In the genomic region with DNA sequence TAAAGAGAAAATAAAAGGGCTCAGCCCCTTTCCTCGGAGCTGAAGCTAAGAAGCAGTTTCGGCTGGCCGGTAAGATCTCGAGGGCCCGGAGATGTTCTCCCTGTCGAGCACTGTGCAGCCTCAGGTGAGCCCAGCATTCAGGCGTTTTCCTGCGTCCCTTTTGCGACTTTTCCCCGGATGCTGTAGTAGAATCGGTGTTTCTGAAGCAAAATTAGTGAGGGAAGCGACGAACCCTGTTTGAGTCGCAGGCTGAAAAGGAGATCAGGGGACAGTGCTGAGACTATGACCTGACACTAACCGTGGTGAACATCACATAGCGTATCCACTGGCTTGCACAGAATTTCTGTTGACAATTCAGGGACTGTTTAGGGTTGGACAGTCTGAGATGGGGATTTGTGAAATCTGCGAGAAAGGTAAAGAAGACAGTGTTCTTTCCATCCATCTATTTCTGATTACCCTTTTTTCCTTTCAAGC, we compare ENCODE assay signal across 8 mouse cellular contexts. TPM values are rescaled to one million over a fixed set of nuclear protein-coding genes. Genes with fewer than 3 reads are reported as not detected.
A peak's percentile ranks its signal among the peaks of the same experiment; 100 is the strongest.
DNase-seq lines count a peak whose midpoint lies in the region; ATAC-seq and TF ChIP-seq lines count a peak whose summit lies in the region.

No protein-coding gene starts in this region.

- peak; percentile 31 for DNase-seq in layer of hippocampus, adult 9-10 months (ENCODE audit: low spot score)
- DNase-seq in layer of hippocampus, adult 11-12 months (ENCODE audit: low spot score): no peak
- DNase-seq in embryonic facial prominence, embryonic 14.5 days (ENCODE audit: low spot score): no peak
- DNase-seq in cerebellum, adult 18-20 months: no peak
- no peak for DNase-seq in frontal cortex, postnatal 10 days (ENCODE audit: low spot score in 2 of 2)
- DNase-seq in cerebellum, postnatal 36 days: no peak

- H3K36me3 ChIP-seq in embryonic facial prominence, embryonic 14.5 days (ENCODE audit: control insufficient read depth, insufficient read depth, low read length): peaks cover 7% of the 10 kb centered on the region; the same call in 1 of the 2 replicates
- no peaks in the 10 kb centered on the region for H3K36me3 ChIP-seq in intestine, postnatal 0 days (ENCODE audit: control insufficient read depth, insufficient read depth)
- peaks cover 8% of the 10 kb centered on the region; the same call in 1 of the 2 replicates for H3K36me3 ChIP-seq in neural tube, embryonic 13.5 days

- H3K4me1 ChIP-seq in embryonic facial prominence, embryonic 14.5 days (ENCODE audit: control insufficient read depth, insufficient read depth, low read length): peaks cover 21% of the 10 kb centered on the region
- 0 out of 2 replicates have a peak, but pooled peaks cover 4% of the 10 kb centered on the region for H3K4me1 ChIP-seq in intestine, postnatal 0 days (replicated peaks; ENCODE audit: control insufficient read depth, insufficient read depth, low read length)
- H3K4me1 ChIP-seq in neural tube, embryonic 13.5 days (replicated peaks): peaks cover 40% of the 10 kb centered on the region

- TF ChIP-seq CTCF in intestine, postnatal 0 days (IDR thresholded peaks at IDR 0.05; ENCODE audit: low read depth): no peak

- under 1% methylated on average over 17 of the region's 17 CpGs for WGBS in embryonic facial prominence, embryonic 14.5 days
- under 1% methylated on average over 17 of the region's 17 CpGs for WGBS in intestine, postnatal 0 days
- under 1% methylated on average over 17 of the region's 17 CpGs for WGBS in neural tube, embryonic 13.5 days

- peak overlapping the region; percentile 84 for H3K4me3 ChIP-seq in embryonic facial prominence, embryonic 14.5 days (ENCODE audit: low read depth, low read length)
- peak overlapping the region; percentile 82 for H3K4me3 ChIP-seq in intestine, postnatal 0 days (ENCODE audit: low read depth, low read length)
- peak overlapping the region; percentile 87 for H3K4me3 ChIP-seq in neural tube, embryonic 13.5 days

- peak; percentile 3; the same call in 1 of the 2 replicates for ATAC-seq in embryonic facial prominence, embryonic 14.5 days (ENCODE audit: low read depth)
- ATAC-seq in intestine, postnatal 0 days: no peak
- peak; percentile 45 for ATAC-seq in neural tube, embryonic 13.5 days (ENCODE audit: low read depth)

- H3K27ac ChIP-seq in embryonic facial prominence, embryonic 14.5 days (replicated peaks; ENCODE audit: low read depth, low read length): peak overlapping the region; percentile 99
- peak overlapping the region; percentile 97 for H3K27ac ChIP-seq in intestine, postnatal 0 days (ENCODE audit: low read depth, low read length)
- peak overlapping the region; percentile 99 for H3K27ac ChIP-seq in neural tube, embryonic 13.5 days (replicated peaks)

- H3K9ac ChIP-seq in embryonic facial prominence, embryonic 14.5 days (ENCODE audit: low read depth, low read length): peak overlapping the region; percentile 80
- H3K9ac ChIP-seq in intestine, postnatal 0 days (ENCODE audit: low read depth, low read length): peak overlapping the region; percentile 73
- peak overlapping the region; percentile 87 for H3K9ac ChIP-seq in neural tube, embryonic 13.5 days

- peak overlapping the region; percentile 87 for H3K4me2 ChIP-seq in embryonic facial prominence, embryonic 14.5 days (ENCODE audit: low read depth, low read length)
- H3K4me2 ChIP-seq in intestine, postnatal 0 days (replicated peaks; ENCODE audit: low read depth): peak overlapping the region; percentile 87
- H3K4me2 ChIP-seq in neural tube, embryonic 13.5 days: peak overlapping the region; percentile 84

- H3K27me3 ChIP-seq in embryonic facial prominence, embryonic 14.5 days (replicated peaks; ENCODE audit: control insufficient read depth, insufficient read depth, low read length): no peaks in the 10 kb centered on the region
- no peaks in the 10 kb centered on the region for H3K27me3 ChIP-seq in intestine, postnatal 0 days (replicated peaks; ENCODE audit: control insufficient read depth, insufficient read depth, low read length)
- no peaks in the 10 kb centered on the region for H3K27me3 ChIP-seq in neural tube, embryonic 13.5 days

- H3K9me3 ChIP-seq in embryonic facial prominence, embryonic 14.5 days (ENCODE audit: control insufficient read depth, low read length): no peaks in the 10 kb centered on the region
- H3K9me3 ChIP-seq in intestine, postnatal 0 days (ENCODE audit: control insufficient read depth): no peaks in the 10 kb centered on the region
- H3K9me3 ChIP-seq in neural tube, embryonic 13.5 days: no peaks in the 10 kb centered on the region

RNA-seq across cellular contexts. Expression of a gene that starts 0.5 kb away (rescaled TPM):
- polyA plus RNA-seq in embryonic facial prominence, embryonic 14.5 days (2014; fragmentation: Nextera tagmentation; extraction: Ambion mirVana): 76.5 and 78.6 TPM in 2 replicates
- 39.0 and 40.1 TPM in 2 replicates for polyA plus RNA-seq in intestine, postnatal 0 days (2015; fragmentation: Nextera tagmentation; extraction: Ambion mirVana)
- polyA plus RNA-seq in neural tube, embryonic 13.5 days (2015; fragmentation: Nextera tagmentation; extraction: Ambion mirVana): 66.7 and 76.3 TPM in 2 replicates

RNA-seq across cellular contexts. Expression of a gene that starts 0.8 kb away (rescaled TPM):
- 8.5 and 9.4 TPM in 2 replicates for polyA plus RNA-seq in embryonic facial prominence, embryonic 14.5 days (2014; fragmentation: Nextera tagmentation; extraction: Ambion mirVana)
- 2.1 and 2.7 TPM in 2 replicates for polyA plus RNA-seq in intestine, postnatal 0 days (2015; fragmentation: Nextera tagmentation; extraction: Ambion mirVana)
- 2.2 and 2.6 TPM in 2 replicates for polyA plus RNA-seq in neural tube, embryonic 13.5 days (2015; fragmentation: Nextera tagmentation; extraction: Ambion mirVana)

RNA-seq across cellular contexts. Expression of a gene that starts 50.6 kb away (rescaled TPM):
- 0.15 TPM in 1 of 2 replicates, not detected in the other for polyA plus RNA-seq in embryonic facial prominence, embryonic 14.5 days (2014; fragmentation: Nextera tagmentation; extraction: Ambion mirVana)
- polyA plus RNA-seq in intestine, postnatal 0 days (2015; fragmentation: Nextera tagmentation; extraction: Ambion mirVana): not detected in 2 replicates
- not detected in 2 replicates for polyA plus RNA-seq in neural tube, embryonic 13.5 days (2015; fragmentation: Nextera tagmentation; extraction: Ambion mirVana)
